Mouse (Mus musculus): Measurements from ENCODE around the gene Batf. TPM values are rescaled to one million over a fixed set of nuclear protein-coding genes. Genes with fewer than 3 reads are reported as not detected.

The Batf gene
- total RNA-seq (2021) (1 to 10 TPM; 1.0 to 1.6 TPM), polyA plus RNA-seq (2012; rRNA removed) (1.0 and 1.8 TPM in 2 replicates)
- long read RNA-seq, partial matches to known transcripts: 0 of 1 reads
- long read RNA-seq, other reads (novel, unspliced or antisense): 0 of 1 reads

DNA sequence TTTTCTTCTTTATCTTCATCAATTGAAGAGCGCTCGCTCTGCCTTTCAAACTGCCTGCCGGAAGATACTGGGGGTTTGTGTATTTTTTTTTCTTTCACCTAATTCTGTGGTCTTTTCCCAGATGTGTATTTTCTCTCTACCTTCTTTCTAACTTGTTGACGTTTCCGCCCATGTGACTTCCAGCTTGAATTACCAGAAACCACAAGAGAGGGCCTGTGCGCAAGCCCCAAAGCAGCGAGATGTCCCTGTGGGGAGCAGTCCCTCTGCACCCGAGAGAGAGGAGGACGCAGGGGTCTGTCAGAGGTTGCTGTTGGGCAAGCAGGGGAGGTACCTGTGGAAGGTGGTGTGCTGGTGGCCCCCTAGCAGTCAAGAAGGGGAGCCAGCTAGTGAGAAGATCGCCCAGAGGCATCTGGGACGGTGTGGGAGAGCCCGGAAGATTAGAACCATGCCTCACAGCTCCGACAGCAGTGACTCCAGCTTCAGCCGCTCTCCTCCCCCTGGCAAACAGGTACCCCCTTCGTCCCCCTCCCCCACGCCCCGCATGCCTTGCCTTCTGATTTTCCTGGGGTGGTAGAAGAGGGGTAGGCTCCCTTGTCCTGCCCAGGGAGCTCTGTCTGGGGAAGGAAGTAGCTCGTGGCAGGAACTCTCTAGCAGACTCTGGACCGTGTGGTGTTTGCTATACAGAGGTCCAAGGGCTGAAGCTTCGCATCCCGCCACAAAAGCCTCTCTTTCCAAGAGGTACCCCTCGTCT, at the start of gene Batf:
Gene Batf (plus strand): TSS at position 204 of the 751 bp plus-strand sequence.
- intact Hi-C loops (cut with DNase I): loop anchor here (5.0 kb wide), 1 partner anchor 41 kb away; no protein-coding TSS in a partner anchor
- H3K27ac ChIP-seq: peak within 1 kb of the TSS; percentile 20; the same call in 1 of the 2 replicates
- H3K27me3 ChIP-seq (ENCODE audit: control insufficient read depth, insufficient read depth, low read length): no peaks in the 10 kb centered on the region
- no peaks in the 10 kb centered on the region for H3K36me3 ChIP-seq (ENCODE audit: control insufficient read depth, insufficient read depth, low read length)
- peaks cover 1% of the 10 kb centered on the region; the same call in 1 of the 2 replicates for H3K4me1 ChIP-seq (ENCODE audit: control insufficient read depth, insufficient read depth, low read length)
- WGBS: 30% methylated on average over 22 of the region's 22 CpGs
- TF ChIP-seq CTCF (IDR thresholded peaks at IDR 0.05) (no peak), EP300 (IDR thresholded peaks at IDR 0.05; ENCODE audit: insufficient read depth, low read depth, low read length) (no peak), POLR2A (IDR thresholded peaks at IDR 0.05; ENCODE audit: insufficient read depth, low read depth, low read length) (peak; percentile 40; the same call in 1 of the 2 replicates)
- H3K4me3 ChIP-seq: peak within 1 kb of the TSS; percentile 45
- H3K9ac ChIP-seq (ENCODE audit: low read depth, low read length): peak within 1 kb of the TSS; percentile 30
- DNase-seq: peak; percentile 48 to 54
- no peaks in the 10 kb centered on the region for H3K79me2 ChIP-seq (replicated peaks; ENCODE audit: control insufficient read depth, insufficient read depth, low read length)

DNA sequence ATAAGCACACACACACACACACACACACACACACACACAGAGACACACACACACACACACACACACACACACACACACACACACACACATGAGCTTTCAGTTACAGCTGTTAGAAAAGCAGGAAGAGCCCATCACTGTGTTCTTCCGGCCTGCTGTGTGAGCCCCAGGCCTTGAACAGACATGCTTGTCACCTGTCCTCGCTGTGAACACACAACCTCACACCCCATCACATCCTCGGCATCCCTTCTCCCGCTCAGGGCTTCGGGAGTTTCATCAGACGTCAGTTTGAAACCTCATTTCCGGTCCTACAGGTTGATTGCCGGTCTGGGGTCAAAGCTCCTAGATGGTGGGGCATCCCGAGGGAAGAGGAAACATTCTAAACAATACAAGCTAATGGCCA, 48.5 kb upstream of the Batf start:
- no peak overlapping the region for H3K4me3 ChIP-seq
- no peaks in the 10 kb centered on the region for H3K79me2 ChIP-seq (replicated peaks; ENCODE audit: control insufficient read depth, insufficient read depth, low read length)
- no peaks in the 10 kb centered on the region for H3K27me3 ChIP-seq (ENCODE audit: control insufficient read depth, insufficient read depth, low read length)
- no peak for DNase-seq
- H3K4me1 ChIP-seq (ENCODE audit: control insufficient read depth, insufficient read depth, low read length): peaks cover 16% of the 10 kb centered on the region
- intact Hi-C loops (cut with DNase I): no loop called here
- peaks cover 2% of the 10 kb centered on the region; the same call in 1 of the 2 replicates for H3K36me3 ChIP-seq (ENCODE audit: control insufficient read depth, insufficient read depth, low read length)
- 54% methylated on average over 9 of the region's 9 CpGs for WGBS
- no peak overlapping the region for H3K9ac ChIP-seq (ENCODE audit: low read depth, low read length)
- no peak for TF ChIP-seq POLR2A (IDR thresholded peaks at IDR 0.05; ENCODE audit: insufficient read depth, low read depth, low read length)
- no peak for TF ChIP-seq EP300 (IDR thresholded peaks at IDR 0.05; ENCODE audit: insufficient read depth, low read depth, low read length)
- no peak for TF ChIP-seq CTCF (IDR thresholded peaks at IDR 0.05)
- H3K27ac ChIP-seq: no peak overlapping the region

DNA sequence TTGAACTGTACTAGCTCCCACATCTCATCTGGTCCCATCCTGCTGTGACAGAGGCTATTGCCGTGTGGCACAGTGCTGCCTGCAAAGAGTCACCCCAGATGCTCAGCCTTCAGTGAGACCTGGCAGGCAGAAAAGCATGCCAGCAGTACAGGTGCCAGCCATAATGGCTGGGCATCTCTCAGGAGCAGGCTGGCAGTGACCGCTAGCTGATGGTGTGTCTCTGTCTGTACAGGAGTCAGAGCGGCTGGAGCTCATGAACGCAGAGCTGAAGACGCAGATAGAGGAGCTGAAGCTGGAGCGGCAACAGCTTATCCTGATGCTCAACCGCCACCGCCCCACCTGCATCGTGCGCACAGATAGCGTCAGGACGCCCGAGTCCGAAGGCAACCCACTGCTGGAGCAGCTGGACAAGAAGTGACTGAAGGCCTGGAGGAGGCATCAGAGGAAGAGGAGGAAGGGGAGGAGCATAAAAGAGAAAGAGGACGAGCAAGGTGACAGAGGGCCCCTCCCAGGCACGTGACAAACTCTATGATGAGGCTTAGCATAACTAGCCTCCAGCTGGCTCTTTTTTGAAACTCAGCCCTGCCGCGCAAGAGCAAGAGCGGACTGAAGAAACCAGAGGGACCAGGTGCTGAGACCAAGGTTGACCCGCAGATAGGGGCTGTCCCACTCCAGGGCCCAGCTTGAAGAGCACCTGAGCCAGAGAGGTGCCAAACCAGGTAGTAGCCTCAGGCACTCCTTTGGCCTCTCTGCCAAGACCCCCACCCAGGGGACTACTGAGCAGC, 47.7 kb upstream of the Batf start:
- H3K4me1 ChIP-seq (ENCODE audit: control insufficient read depth, insufficient read depth, low read length): peaks cover 16% of the 10 kb centered on the region
- H3K79me2 ChIP-seq (replicated peaks; ENCODE audit: control insufficient read depth, insufficient read depth, low read length): no peaks in the 10 kb centered on the region
- no peak for DNase-seq
- no peak overlapping the region for H3K27ac ChIP-seq
- H3K9ac ChIP-seq (ENCODE audit: low read depth, low read length): no peak overlapping the region
- WGBS: 87% methylated on average over 20 of the region's 20 CpGs
- H3K27me3 ChIP-seq (ENCODE audit: control insufficient read depth, insufficient read depth, low read length): no peaks in the 10 kb centered on the region
- no peak for TF ChIP-seq POLR2A (IDR thresholded peaks at IDR 0.05; ENCODE audit: insufficient read depth, low read depth, low read length)
- no peak for TF ChIP-seq CTCF (IDR thresholded peaks at IDR 0.05)
- TF ChIP-seq EP300 (IDR thresholded peaks at IDR 0.05; ENCODE audit: insufficient read depth, low read depth, low read length): no peak
- H3K4me3 ChIP-seq: no peak overlapping the region
- peaks cover 2% of the 10 kb centered on the region; the same call in 1 of the 2 replicates for H3K36me3 ChIP-seq (ENCODE audit: control insufficient read depth, insufficient read depth, low read length)
- intact Hi-C loops (cut with DNase I): no loop called here

DNA sequence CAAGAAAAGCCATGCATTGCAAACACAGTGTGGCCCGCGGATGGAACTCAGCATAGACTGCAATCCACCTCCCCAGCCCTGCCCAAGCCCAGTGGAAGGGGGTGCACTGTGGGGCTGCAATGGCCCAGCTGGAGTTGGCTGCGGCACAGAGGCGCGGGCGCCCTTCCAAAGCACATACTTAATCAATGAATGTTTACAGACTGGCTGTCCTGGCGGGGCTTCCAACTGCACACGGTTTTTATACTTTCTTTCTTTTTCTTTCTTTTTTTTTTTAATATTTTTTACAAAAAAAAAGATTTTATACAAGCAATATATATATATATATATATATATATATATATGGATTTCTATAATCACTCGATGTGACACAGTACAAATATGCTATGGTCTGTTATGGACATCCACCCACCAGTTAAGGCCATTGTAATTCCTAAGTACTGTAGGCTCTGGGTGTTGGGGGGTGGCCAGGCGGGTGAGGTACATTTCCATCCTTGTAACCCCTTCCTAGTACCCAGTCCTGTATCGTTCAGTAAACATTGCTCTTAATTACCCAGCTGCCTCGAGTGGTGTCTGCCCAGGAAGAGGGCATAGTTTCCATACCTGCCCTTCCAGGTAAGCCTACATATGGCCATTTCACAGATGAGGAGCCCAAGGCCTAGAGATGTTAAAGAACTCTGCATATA, 47.0 kb upstream of the Batf start:
- Histone ChIP-seq H3K79me2 (replicated peaks; ENCODE audit: control insufficient read depth, insufficient read depth, low read length) (no peaks in the 10 kb centered on the region), H3K27me3 (ENCODE audit: control insufficient read depth, insufficient read depth, low read length) (no peaks in the 10 kb centered on the region), H3K27ac (no peak overlapping the region), H3K36me3 (ENCODE audit: control insufficient read depth, insufficient read depth, low read length) (peaks cover 2% of the 10 kb centered on the region; the same call in 1 of the 2 replicates), H3K9ac (ENCODE audit: low read depth, low read length) (no peak overlapping the region), H3K4me1 (ENCODE audit: control insufficient read depth, insufficient read depth, low read length) (peaks cover 16% of the 10 kb centered on the region), H3K4me3 (no peak overlapping the region)
- intact Hi-C loops (cut with DNase I): loop anchor here (5.0 kb wide), 1 partner anchor 37 kb away; no protein-coding TSS in a partner anchor
- WGBS: 78% methylated on average over 12 of the region's 12 CpGs
- DNase-seq: peak; percentile 71 to 72
- TF ChIP-seq CTCF (IDR thresholded peaks at IDR 0.05) (no peak), EP300 (IDR thresholded peaks at IDR 0.05; ENCODE audit: insufficient read depth, low read depth, low read length) (no peak), POLR2A (IDR thresholded peaks at IDR 0.05; ENCODE audit: insufficient read depth, low read depth, low read length) (no peak)

DNA sequence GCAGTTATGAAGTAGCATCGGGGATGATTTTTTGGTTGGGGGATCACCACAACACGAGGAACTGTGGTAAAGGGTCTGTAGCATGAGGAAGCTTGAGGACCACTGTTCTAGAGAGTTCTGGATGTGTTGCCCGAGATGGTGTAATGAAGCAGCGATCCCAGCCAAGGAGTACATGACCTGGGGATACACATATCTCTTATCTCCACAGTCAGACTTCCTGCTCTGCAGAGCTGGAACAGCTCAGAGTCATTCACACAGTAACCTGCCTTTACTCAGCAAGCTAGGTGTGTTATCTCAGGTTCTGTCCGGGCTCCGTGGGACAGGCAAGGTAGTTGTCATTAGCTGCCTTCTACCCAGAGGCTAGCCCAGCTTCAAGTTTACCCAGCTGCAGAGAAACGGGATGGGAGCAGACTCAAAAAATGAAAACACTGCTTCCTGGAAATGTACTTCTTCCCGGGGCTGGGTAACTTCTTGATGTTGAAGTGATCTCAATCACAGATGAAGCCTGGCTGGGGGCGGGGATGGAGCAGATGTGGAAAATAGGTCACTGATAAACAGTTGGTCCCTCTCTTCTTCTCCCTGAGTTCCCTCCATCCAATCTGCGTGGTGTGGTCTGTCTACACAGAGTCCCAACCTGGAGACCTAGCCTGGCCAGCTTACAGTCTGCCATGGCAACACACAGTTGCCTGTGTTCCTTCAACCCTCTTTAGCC, 45.5 kb upstream of the Batf start:
- TF ChIP-seq EP300 (IDR thresholded peaks at IDR 0.05; ENCODE audit: insufficient read depth, low read depth, low read length): peak; percentile 61; the same call in 1 of the 2 replicates
- TF ChIP-seq POLR2A (IDR thresholded peaks at IDR 0.05; ENCODE audit: insufficient read depth, low read depth, low read length): 0 out of 2 replicates have a peak, but pooled peaks have one; percentile 17
- no peak for TF ChIP-seq CTCF (IDR thresholded peaks at IDR 0.05)
- H3K4me3 ChIP-seq: no peak overlapping the region
- WGBS: 30% methylated on average over 10 of the region's 10 CpGs
- no peaks in the 10 kb centered on the region for H3K27me3 ChIP-seq (ENCODE audit: control insufficient read depth, insufficient read depth, low read length)
- peak in 1 of 2 experiments; percentile 26 for DNase-seq
- no peak overlapping the region for H3K9ac ChIP-seq (ENCODE audit: low read depth, low read length)
- H3K79me2 ChIP-seq (replicated peaks; ENCODE audit: control insufficient read depth, insufficient read depth, low read length): no peaks in the 10 kb centered on the region
- intact Hi-C loops (cut with DNase I): loop anchor here (5.0 kb wide), 1 partner anchor 39 kb away; no protein-coding TSS in a partner anchor
- H3K4me1 ChIP-seq (ENCODE audit: control insufficient read depth, insufficient read depth, low read length): peaks cover 16% of the 10 kb centered on the region
- no peak overlapping the region for H3K27ac ChIP-seq
- H3K36me3 ChIP-seq (ENCODE audit: control insufficient read depth, insufficient read depth, low read length): peaks cover 2% of the 10 kb centered on the region; the same call in 1 of the 2 replicates

Measured in heart, adult 2 months (tissue).